Mouse (Mus musculus) heart, embryonic 13.5 days (tissue): Measurements from ENCODE around the gene Hmcn1. TPM values are rescaled to one million over a fixed set of nuclear protein-coding genes. Genes with fewer than 3 reads are reported as not detected.

ENCODE experiments used
- ATAC-seq: fragments of 200-750 bp; cut with Nextera tagmentation; 2 replicates; pipeline ENCODE4 v1.8.0; 2017; ENCODE audit warnings: moderate TSS enrichment; ENCODE audit not compliant: insufficient number of reproducible peaks, low FRiP score, low TSS enrichment; ENCODE audit errors: extremely low read depth
- H3K27ac ChIP-seq: fragments of 300-500 bp; sonication (generic); replicated peaks from 2 replicates; pipeline ENCODE4 v1.5.1; 2015; ENCODE audit warnings: moderate library complexity, mild to moderate bottlenecking, inconsistent platforms
- H3K27me3 ChIP-seq: fragments of 300-500 bp; sonication (generic); replicated peaks from 2 replicates; pipeline ENCODE4 v1.6.1; 2015; ENCODE audit warnings: mild to moderate bottlenecking, inconsistent platforms
- H3K36me3 ChIP-seq: fragments of 300-500 bp; sonication (generic); 2 replicates; pipeline ENCODE4 v1.6.1; 2015; ENCODE audit warnings: mild to moderate bottlenecking, inconsistent platforms
- H3K4me1 ChIP-seq: fragments of 300-500 bp; sonication (generic); 2 replicates; pipeline ENCODE4 v1.6.1; 2015; ENCODE audit warnings: inconsistent platforms
- H3K4me2 ChIP-seq: fragments of 300-500 bp; sonication (generic); 2 replicates; pipeline ENCODE4 v1.6.1; 2015; ENCODE audit warnings: inconsistent platforms, mild to moderate bottlenecking, moderate library complexity
- H3K4me3 ChIP-seq: fragments of 300-500 bp; sonication (generic); 2 replicates; pipeline ENCODE4 v1.5.1; 2015; ENCODE audit warnings: moderate library complexity, mild to moderate bottlenecking, inconsistent platforms
- H3K9ac ChIP-seq: fragments of 300-500 bp; sonication (generic); 2 replicates; pipeline ENCODE4 v1.6.1; 2015; ENCODE audit warnings: inconsistent platforms, mild to moderate bottlenecking, moderate library complexity
- H3K9me3 ChIP-seq: fragments of 300-500 bp; sonication (generic); 2 replicates; pipeline ENCODE4 v1.6.1; 2016; ENCODE audit warnings: inconsistent platforms
- WGBS: fragments of 180-500 bp; shearing (Covaris S2); methylation state at CpG from one replicate; pipeline ENCODE4 v1.1.7; 2015; ENCODE audit warnings: mixed read lengths; 5-methylcytosine and 5-hydroxymethylcytosine counted together
- polyA plus RNA-seq: library from polyadenylated mRNA; unstranded; fragments of >200 nt; fragmentation: Nextera tagmentation; extraction: Ambion mirVana; gene quantifications from 2 replicates; pipeline ENCODE4 v1.2.1, GENCODE M21; 2015

The Hmcn1 gene
- polyA plus RNA-seq, 1 experiment from 2014 or later: 19.0 TPM

DNA sequence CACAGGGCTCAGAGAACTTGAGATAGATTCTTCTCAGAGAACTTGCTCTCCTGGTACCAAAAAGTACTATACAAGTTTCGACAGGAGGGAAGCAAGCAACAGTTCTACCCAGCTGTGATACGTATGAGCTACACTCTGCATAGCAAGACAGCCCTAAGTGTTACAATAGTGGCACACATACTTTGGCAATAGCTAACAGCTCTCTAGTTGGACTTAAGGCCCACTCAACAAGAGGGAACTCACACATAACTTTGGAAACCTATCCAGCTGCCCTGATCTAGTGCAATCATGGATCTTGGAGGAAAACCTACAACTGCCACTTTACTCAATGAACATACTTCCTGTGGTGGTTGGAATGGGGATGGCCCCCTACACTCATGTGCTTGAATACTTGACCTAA, 480.2 kb downstream of the Hmcn1 start:
- WGBS: 73% methylated on average over 2 of the region's 2 CpGs

More for the DNA sequence above, 480.2 kb downstream of the Hmcn1 start:
- ATAC-seq: no peak
- no peak overlapping the region for H3K27ac ChIP-seq
- no peaks in the 10 kb centered on the region for H3K9me3 ChIP-seq
- H3K4me2 ChIP-seq: no peak overlapping the region
- H3K9ac ChIP-seq: no peak overlapping the region
- H3K4me1 ChIP-seq: peaks cover 7% of the 10 kb centered on the region; the same call in 1 of the 2 replicates
- H3K27me3 ChIP-seq: no peaks in the 10 kb centered on the region
- no peaks in the 10 kb centered on the region for H3K36me3 ChIP-seq
- H3K4me3 ChIP-seq: no peak overlapping the region

Other genes starting within 250 kb of the Hmcn1 start
- gene Gm47985, start 189.1 kb upstream of the Hmcn1 start, polyA plus RNA-seq: 0.69 and 2.6 TPM in 2 replicates
- gene Gm8947, start 198.9 kb upstream of the Hmcn1 start, polyA plus RNA-seq: 0.17 and 0.37 TPM in 2 replicates
- gene Gm47995, start 205.0 kb upstream of the Hmcn1 start, polyA plus RNA-seq: not detected in 2 replicates
- 0.18 TPM in 1 of 2 replicates, not detected in the other for gene 3110040M04Rik, start 210.7 kb upstream of the Hmcn1 start, polyA plus RNA-seq
- gene Gm47996, start 216.7 kb upstream of the Hmcn1 start, polyA plus RNA-seq: not detected in 2 replicates